Mouse (Mus musculus): Measurements from ENCODE around the gene Vmn1r131. TPM values are rescaled to one million over a fixed set of nuclear protein-coding genes. Genes with fewer than 3 reads are reported as not detected.

Gene Vmn1r131
- not detected in 2 replicates for polyA plus RNA-seq (2015; fragmentation: Nextera tagmentation; extraction: Ambion mirVana)

GRCm38 (mm10) chr7:21545990-21546389 is at the start of gene Vmn1r131:
Gene Vmn1r131, minus strand, starts transcription at chr7:21546090.

GRCm38 (mm10) chr7:21511480-21511879 is 34.4 kb downstream of the Vmn1r131 start, which contains the start of gene Vmn1r130:
Gene Vmn1r130, plus strand, starts transcription at chr7:21511780.

Other genes starting within 250 kb of the Vmn1r131 start
- gene Vmn1r126, start 244.6 kb downstream of the Vmn1r131 start, polyA plus RNA-seq (2015; fragmentation: Nextera tagmentation; extraction: Ambion mirVana), result not detected in 2 replicates
- gene Vmn1r127, start 226.2 kb downstream of the Vmn1r131 start, polyA plus RNA-seq (2015; fragmentation: Nextera tagmentation; extraction: Ambion mirVana), result not detected in 2 replicates
- not detected in 2 replicates for gene Vmn1r128, start 196.7 kb downstream of the Vmn1r131 start, polyA plus RNA-seq (2015; fragmentation: Nextera tagmentation; extraction: Ambion mirVana)
- gene Vmn1r129, start 184.8 kb downstream of the Vmn1r131 start, polyA plus RNA-seq (2015; fragmentation: Nextera tagmentation; extraction: Ambion mirVana), result not detected in 2 replicates
- not detected in 2 replicates for gene Gm6882, start 113.3 kb downstream of the Vmn1r131 start, polyA plus RNA-seq (2015; fragmentation: Nextera tagmentation; extraction: Ambion mirVana)
- gene Vmn1r130, start 34.3 kb downstream of the Vmn1r131 start, polyA plus RNA-seq (2015; fragmentation: Nextera tagmentation; extraction: Ambion mirVana), result not detected in 2 replicates
- gene Vmn1r132, start 68.0 kb upstream of the Vmn1r131 start, polyA plus RNA-seq (2015; fragmentation: Nextera tagmentation; extraction: Ambion mirVana), result not detected in 2 replicates
- not detected in 2 replicates for gene Gm4175, start 215.4 kb upstream of the Vmn1r131 start, polyA plus RNA-seq (2015; fragmentation: Nextera tagmentation; extraction: Ambion mirVana)

Measured in spleen, postnatal 0 days (tissue).